Mouse (Mus musculus): ENCODE data around the gene Mnat1. TPM values are rescaled to one million over a fixed set of nuclear protein-coding genes. Genes with fewer than 3 reads are reported as not detected.

Mnat1 gene
- polyA plus RNA-seq, 2 experiments = 6.7 to 12.4 TPM

DNA sequence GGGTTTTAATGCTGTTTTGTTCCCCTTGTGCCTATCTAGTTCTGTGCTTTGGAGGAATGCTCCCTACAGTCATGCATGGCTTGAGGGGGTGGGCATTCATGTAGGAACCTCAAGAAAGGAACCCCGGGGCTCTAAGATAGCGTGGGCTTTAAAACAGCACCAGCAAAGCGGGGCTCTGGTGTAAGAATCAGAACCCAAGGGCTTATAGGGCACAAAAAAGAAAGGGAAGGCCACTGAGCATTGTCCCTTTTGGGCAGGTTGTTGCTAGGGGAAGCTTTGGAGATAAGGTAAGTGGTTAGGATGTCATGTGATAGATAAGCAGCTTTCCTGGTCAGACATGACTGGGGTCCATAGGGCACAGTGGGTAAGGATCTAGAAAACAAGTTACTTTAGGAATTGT, 165.1 kb downstream of the Mnat1 start:
- WGBS (ENCODE audit: insufficient replicate concordance) = 65% methylated on average over 3 of the region's 3 CpGs
- Histone ChIP-seq H3K9me3 (ENCODE audit: control insufficient read depth, low read length) (no peaks in the 10 kb centered on the region), H3K27me3 (ENCODE audit: control insufficient read depth, insufficient read depth, low read length) (no peaks in the 10 kb centered on the region), H3K36me3 (replicated peaks; ENCODE audit: control insufficient read depth, insufficient read depth, low read depth) (no peaks in the 10 kb centered on the region), H3K4me3 (ENCODE audit: insufficient read depth in 1 of 2, low read depth in 2 of 2, low read length in 2 of 2) (no peak overlapping the region), H3K27ac (no peak overlapping the region), H3K4me2 (ENCODE audit: low read depth) (no peak overlapping the region), H3K4me1 (replicated peaks; ENCODE audit: control insufficient read depth in 2 of 2, insufficient read depth in 2 of 2, low read length in 1 of 2) (peaks cover 0 to 17% of the 10 kb centered on the region in 2 experiments; a peak in 2 of 4 replicates), H3K9ac (replicated peaks) (no peak overlapping the region)
- ATAC-seq (ENCODE audit: insufficient read depth) (no peak), DNase-seq (ENCODE audit: low read depth in 3 of 3, low spot score in 3 of 3) (no peak)
- TF ChIP-seq CTCF (IDR thresholded peaks at IDR 0.05; ENCODE audit: low read depth) = no peak
- no peak for TF ChIP-seq EP300 (IDR thresholded peaks at IDR 0.05; ENCODE audit: low read depth)

DNA sequence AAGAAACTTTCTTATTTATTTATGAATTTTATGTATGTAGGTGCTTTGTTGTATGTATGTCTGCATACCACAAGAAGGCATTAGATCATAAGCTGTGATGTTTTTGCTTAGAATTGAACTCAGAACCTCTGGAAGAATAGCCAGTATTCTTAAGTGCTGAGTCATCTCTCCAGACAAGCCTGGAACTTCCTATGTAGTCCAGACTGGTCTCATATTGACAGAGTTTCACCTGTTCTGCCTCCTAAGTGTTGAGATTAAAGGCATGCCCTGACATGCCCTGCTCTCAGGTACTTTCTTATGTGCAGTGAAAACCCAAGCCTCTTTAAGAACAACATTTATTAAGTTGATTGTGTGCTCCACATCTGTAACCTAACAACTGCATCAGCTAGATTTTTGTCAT, 171.4 kb downstream of the Mnat1 start:
- Histone ChIP-seq H3K36me3 (replicated peaks; ENCODE audit: control insufficient read depth, insufficient read depth, low read depth) (no peaks in the 10 kb centered on the region), H3K4me1 (replicated peaks; ENCODE audit: control insufficient read depth in 2 of 2, insufficient read depth in 2 of 2, low read length in 1 of 2) (no peaks in the 10 kb centered on the region), H3K9ac (replicated peaks) (no peak overlapping the region), H3K9me3 (ENCODE audit: control insufficient read depth, low read length) (no peaks in the 10 kb centered on the region), H3K27ac (no peak overlapping the region), H3K27me3 (ENCODE audit: control insufficient read depth, insufficient read depth, low read length) (no peaks in the 10 kb centered on the region), H3K4me2 (ENCODE audit: low read depth) (no peak overlapping the region), H3K4me3 (ENCODE audit: insufficient read depth in 1 of 2, low read depth in 2 of 2, low read length in 2 of 2) (no peak overlapping the region)
- DNase-seq (ENCODE audit: low read depth in 3 of 3, low spot score in 3 of 3) (no peak), ATAC-seq (ENCODE audit: insufficient read depth) (no peak)
- TF ChIP-seq CTCF (IDR thresholded peaks at IDR 0.05; ENCODE audit: low read depth) (no peak), EP300 (IDR thresholded peaks at IDR 0.05; ENCODE audit: low read depth) (no peak)

DNA sequence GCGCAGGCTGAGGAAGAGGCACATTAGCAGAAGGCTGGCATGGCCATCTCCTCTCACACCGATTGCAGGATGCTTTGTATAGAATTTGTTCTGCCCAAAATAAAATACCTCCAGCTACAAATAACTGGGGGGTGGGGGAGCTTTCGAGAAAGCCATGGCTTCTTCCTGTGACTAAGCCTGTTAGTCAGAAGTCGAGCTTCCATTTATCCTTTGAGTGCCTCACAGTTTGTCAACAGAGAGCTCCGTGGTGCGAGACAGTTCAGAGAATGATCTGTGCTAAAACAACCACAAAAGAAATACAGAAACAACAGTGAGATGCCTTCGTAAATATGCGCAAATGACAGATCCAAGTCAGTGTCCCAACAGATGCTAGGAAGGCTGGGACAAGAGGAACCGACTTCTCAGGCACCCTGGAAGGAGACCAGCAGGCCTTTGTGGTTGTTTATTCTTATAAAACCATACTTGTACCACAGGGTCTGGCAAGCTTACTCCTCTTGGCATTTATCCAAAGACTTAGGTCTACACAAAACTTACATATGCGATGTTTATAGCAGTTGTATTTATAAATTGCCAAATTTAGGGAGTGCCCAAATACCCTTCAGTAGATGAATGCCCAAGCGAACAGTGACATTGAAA, 172.1 kb downstream of the Mnat1 start:
- Histone ChIP-seq H3K4me1 (replicated peaks; ENCODE audit: control insufficient read depth in 2 of 2, insufficient read depth in 2 of 2, low read length in 1 of 2) (no peaks in the 10 kb centered on the region), H3K9me3 (ENCODE audit: control insufficient read depth, low read length) (no peaks in the 10 kb centered on the region), H3K4me2 (ENCODE audit: low read depth) (no peak overlapping the region), H3K27ac (no peak overlapping the region), H3K36me3 (replicated peaks; ENCODE audit: control insufficient read depth, insufficient read depth, low read depth) (no peaks in the 10 kb centered on the region), H3K27me3 (ENCODE audit: control insufficient read depth, insufficient read depth, low read length) (no peaks in the 10 kb centered on the region), H3K4me3 (ENCODE audit: insufficient read depth in 1 of 2, low read depth in 2 of 2, low read length in 2 of 2) (no peak overlapping the region), H3K9ac (replicated peaks) (no peak overlapping the region)
- ATAC-seq (ENCODE audit: insufficient read depth) = no peak
- 72% methylated on average over 11 of the region's 11 CpGs for WGBS (ENCODE audit: insufficient replicate concordance)
- DNase-seq (ENCODE audit: low read depth in 3 of 3, low spot score in 3 of 3) = no peak
- TF ChIP-seq EP300 (IDR thresholded peaks at IDR 0.05; ENCODE audit: low read depth) = no peak
- no peak for TF ChIP-seq CTCF (IDR thresholded peaks at IDR 0.05; ENCODE audit: low read depth)

DNA sequence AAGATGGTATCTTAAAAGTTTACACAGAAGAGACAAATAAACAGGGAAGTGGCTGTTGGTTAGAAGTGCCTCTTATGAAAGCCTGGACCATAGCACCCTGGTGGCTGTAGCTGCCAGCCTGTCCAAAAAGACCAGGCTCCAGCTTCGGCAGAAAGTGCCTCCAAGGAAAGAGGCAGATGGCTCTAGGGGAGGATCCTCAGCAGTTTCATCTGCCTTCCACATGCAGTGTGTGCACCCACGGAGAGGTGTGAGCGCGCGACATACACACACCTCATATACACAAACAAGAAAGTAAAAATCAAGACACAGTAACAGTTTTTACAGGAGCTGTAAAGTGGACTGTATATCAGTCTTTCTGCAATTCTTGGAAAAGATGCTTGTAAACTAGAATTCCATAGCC, 175.1 kb downstream of the Mnat1 start:
- H3K9me3 ChIP-seq (ENCODE audit: control insufficient read depth, low read length) = no peaks in the 10 kb centered on the region
- ATAC-seq (ENCODE audit: insufficient read depth) = no peak
- no peaks in the 10 kb centered on the region for H3K4me1 ChIP-seq (replicated peaks; ENCODE audit: control insufficient read depth in 2 of 2, insufficient read depth in 2 of 2, low read length in 1 of 2)
- no peak overlapping the region for H3K27ac ChIP-seq
- H3K4me2 ChIP-seq (ENCODE audit: low read depth) = no peak overlapping the region
- TF ChIP-seq CTCF (IDR thresholded peaks at IDR 0.05; ENCODE audit: low read depth) (no peak), EP300 (IDR thresholded peaks at IDR 0.05; ENCODE audit: low read depth) (no peak)
- DNase-seq (ENCODE audit: low read depth in 3 of 3, low spot score in 3 of 3) = no peak
- H3K4me3 ChIP-seq (ENCODE audit: insufficient read depth in 1 of 2, low read depth in 2 of 2, low read length in 2 of 2) = no peak overlapping the region
- no peak overlapping the region for H3K9ac ChIP-seq (replicated peaks)
- H3K27me3 ChIP-seq (ENCODE audit: control insufficient read depth, insufficient read depth, low read length) = no peaks in the 10 kb centered on the region
- 76% methylated on average over 5 of the region's 5 CpGs for WGBS (ENCODE audit: insufficient replicate concordance)
- no peaks in the 10 kb centered on the region for H3K36me3 ChIP-seq (replicated peaks; ENCODE audit: control insufficient read depth, insufficient read depth, low read depth)

DNA sequence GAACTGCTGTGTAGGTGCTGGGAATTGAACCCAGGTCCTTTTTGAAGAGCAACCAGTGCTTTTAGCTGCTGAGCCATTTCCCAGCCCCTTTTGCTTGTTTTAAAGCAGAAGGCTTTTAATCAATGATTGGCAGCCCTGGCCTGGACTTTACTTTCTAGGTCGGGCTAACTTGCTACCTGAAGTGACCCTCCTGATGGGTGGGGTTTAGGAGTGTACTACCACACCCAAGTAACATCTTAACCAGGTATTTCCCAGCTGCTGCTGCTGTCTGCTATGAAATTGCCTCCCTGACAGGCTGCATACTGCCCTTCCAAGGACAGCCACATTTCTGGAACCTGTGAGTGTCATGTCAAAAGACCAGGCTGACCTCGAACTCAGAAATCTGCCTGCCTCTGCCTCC, 177.0 kb downstream of the Mnat1 start:
- Histone ChIP-seq H3K4me1 (replicated peaks; ENCODE audit: control insufficient read depth in 2 of 2, insufficient read depth in 2 of 2, low read length in 1 of 2) (no peaks in the 10 kb centered on the region), H3K9ac (replicated peaks) (no peak overlapping the region), H3K9me3 (ENCODE audit: control insufficient read depth, low read length) (no peaks in the 10 kb centered on the region), H3K27ac (no peak overlapping the region), H3K27me3 (ENCODE audit: control insufficient read depth, insufficient read depth, low read length) (no peaks in the 10 kb centered on the region), H3K36me3 (replicated peaks; ENCODE audit: control insufficient read depth, insufficient read depth, low read depth) (no peaks in the 10 kb centered on the region), H3K4me3 (ENCODE audit: insufficient read depth in 1 of 2, low read depth in 2 of 2, low read length in 2 of 2) (no peak overlapping the region), H3K4me2 (ENCODE audit: low read depth) (no peak overlapping the region)
- DNase-seq (ENCODE audit: low read depth in 3 of 3, low spot score in 3 of 3) = no peak
- 65% methylated on average over 2 of the region's 2 CpGs for WGBS (ENCODE audit: insufficient replicate concordance)
- ATAC-seq (ENCODE audit: insufficient read depth) = no peak
- TF ChIP-seq EP300 (IDR thresholded peaks at IDR 0.05; ENCODE audit: low read depth) = no peak
- TF ChIP-seq CTCF (IDR thresholded peaks at IDR 0.05; ENCODE audit: low read depth) = no peak
